Mouse (Mus musculus): ENCODE results near the gene Nipbl.
"Not testable (repeated sequence)": the region's sequence is repeated elsewhere in the genome, so short reads cannot be mapped to it uniquely, and the experiment has no call there.

The Nipbl gene

GRCm38 (mm10) chr15:8294150-8294549 is 150.1 kb downstream of the Nipbl start:
- no peak for DNase-seq (ENCODE audit: low spot score in 2 of 2)

DNA sequence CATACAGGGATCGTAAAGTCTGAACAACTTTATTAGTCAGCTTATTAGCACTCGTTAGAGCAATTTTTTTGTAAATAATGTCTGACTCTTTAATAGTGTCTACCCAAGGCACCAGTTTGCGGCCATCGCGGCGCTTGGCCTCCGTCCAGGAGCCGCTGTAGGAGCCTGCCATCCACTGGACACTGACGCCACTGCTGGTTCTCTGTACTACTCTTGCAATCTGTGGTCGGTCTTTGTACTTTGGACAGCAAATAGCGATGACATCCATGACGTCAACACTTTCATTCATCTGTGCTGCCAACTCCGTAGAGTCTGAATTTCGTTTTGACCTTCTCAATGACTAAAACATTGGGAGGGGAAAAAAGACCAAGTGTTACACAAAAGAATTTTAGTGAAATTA is 153.0 kb downstream of the Nipbl start:
- no peak for DNase-seq (ENCODE audit: low spot score in 2 of 2)

DNA sequence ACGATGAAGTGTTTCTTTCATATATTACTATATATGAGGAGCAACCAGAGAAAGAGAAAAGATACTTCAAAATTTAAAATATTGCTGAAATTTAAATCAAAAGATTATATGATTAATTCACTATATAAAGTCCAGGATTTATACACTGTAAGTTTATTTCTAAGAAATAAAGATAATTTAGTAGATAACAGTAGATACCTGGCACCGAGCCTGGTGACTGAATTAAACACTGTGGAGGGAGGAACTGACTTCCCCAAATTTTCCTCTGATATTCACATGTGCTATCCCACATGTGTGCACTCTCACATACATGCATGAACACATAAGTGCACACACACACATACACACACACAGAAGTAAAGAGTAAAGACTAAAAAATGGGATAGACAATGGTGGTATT is 162.1 kb downstream of the Nipbl start:
- DNase-seq (ENCODE audit: low spot score in 2 of 2), result no peak

DNA sequence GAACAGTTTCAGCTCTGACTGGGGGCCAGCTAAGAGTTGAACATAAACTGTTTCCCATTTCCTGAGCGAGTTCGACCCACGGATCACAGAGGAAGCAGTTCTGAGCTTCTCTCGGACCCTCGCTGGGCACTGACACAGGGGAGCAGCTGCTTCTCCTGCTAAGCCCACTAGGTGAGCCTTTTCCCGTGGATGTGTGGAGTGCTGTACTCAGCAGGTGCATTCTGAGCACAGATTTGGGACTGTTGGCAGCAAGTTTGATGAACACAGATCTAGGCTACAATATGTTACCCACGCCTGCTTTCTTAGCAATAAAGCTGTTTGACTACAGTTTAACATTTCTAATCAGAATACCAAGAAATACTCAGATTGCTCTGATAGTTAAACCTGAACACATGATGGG is 162.6 kb downstream of the Nipbl start:
- DNase-seq (ENCODE audit: low spot score in 2 of 2), result no peak

DNA sequence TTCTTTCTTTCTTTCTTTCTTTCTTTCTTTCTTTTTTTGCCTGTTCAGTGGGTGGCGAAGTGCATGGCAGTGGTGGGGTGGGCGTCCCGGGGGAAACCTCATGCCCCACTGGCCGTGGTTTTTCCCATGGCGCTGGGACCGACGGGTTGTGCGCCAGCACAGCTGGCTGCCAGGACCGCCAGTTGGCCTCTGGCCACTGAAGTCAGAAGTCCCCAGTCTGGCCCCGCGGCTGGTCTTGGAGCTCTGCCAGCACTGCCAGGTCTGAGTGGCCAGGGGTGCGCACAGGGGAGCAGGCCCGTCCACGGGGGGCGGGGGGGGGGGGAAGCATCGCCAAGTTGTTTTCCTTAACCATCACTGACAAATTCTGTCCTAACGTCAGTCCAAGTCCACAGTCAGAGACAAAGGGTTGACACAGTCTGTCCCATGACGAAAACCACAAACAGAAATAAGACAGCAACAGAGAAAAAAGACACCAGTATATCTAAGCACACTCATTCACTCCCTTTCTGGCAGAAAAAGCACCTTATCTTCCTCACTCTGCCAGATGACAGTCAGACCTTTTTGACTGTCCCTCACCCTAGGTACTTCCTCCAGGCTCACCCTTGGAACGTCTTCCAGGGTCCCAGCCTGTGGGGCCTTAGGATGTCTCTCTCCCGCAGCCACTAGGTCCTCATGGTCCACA is 164.2 kb downstream of the Nipbl start:
- no peak for DNase-seq (ENCODE audit: low spot score in 2 of 2)

- DNase-seq (ENCODE audit: low spot score in 2 of 2), result no peak
These were observed 164.9 kb downstream of the Nipbl start for GRCm38 (mm10) chr15:8279320-8279779.

- DNase-seq (ENCODE audit: low spot score in 2 of 2), result not testable (repeated sequence)
These were observed 166.3 kb downstream of the Nipbl start for GRCm38 (mm10) chr15:8277916-8278315.

DNA sequence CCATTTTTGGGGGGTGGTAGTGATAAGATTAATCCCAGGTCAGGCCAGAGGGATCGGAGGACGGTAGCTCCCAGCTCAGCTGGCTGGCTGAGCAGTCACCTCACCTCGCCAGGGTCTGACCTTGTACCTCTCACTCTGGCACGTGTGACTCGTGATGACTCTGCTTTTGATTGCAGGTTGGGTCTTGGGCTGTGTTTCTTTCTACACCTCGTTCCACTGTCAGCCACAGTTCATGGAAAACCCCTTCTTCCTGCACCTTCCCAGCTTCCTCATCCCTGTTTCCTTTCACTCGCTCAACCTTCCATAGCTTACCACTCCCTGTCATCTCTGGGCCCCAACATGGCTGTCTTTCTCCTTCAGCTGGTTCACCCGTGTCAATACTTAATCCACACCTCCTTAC is 172.3 kb downstream of the Nipbl start:
- DNase-seq (ENCODE audit: low spot score in 2 of 2), result no peak

- DNase-seq (ENCODE audit: low spot score in 2 of 2), result no peak
These were observed 176.0 kb downstream of the Nipbl start for GRCm38 (mm10) chr15:8268231-8268630.

DNA sequence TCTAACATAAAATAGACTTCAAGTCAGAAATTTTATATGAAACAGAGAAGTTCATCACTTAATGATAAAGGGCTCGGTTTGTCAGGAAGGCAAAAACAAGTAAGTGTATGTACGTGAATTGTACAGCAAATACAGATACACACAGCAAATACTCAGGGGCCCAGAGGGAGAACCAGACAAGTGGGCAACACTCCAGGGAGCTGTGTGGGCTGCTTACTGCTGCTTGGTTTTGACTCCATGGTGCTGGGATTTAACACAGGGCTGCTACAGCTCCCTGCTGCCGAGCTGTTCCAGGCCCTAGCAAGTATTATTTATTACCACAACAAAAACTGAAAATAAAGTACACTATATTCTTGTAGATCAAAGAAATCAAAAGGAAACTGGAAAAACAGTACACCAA is 177.1 kb downstream of the Nipbl start:
- no peak for DNase-seq (ENCODE audit: low spot score in 2 of 2)

DNA sequence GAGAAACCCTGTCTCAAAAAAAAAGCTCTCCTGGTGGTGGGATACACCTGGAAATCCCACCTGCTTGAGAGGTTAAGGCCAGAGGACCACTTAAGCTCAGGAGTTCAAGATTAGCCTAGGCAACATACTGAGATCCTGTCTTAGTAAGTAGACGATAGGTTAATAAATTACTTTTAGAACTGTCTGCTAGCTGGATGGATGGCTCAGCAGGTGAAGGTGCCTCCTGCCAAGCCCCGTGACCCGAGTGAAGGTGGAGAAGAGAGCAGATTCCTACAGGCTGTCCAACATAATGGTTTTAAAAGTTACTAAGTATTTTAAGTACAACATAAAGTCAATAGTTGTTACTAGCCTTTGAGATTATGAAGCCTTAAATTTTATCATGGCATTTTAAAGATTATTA is 178.3 kb downstream of the Nipbl start:
- no peak for DNase-seq (ENCODE audit: low spot score in 2 of 2)

Data from frontal cortex, postnatal 14 days (tissue).